Mouse (Mus musculus): ENCODE measurements around the gene Car5a. TPM values are rescaled to one million over a fixed set of nuclear protein-coding genes. Genes with fewer than 3 reads are reported as not detected.

Car5a gene
- polyA plus RNA-seq, 2 experiments from 2014 or later: 0.40 TPM; not detected in 1

- no peak for ATAC-seq
Observed at GRCm38 (mm10) chr8:121905420-121905819, 39.3 kb downstream of the Car5a start.

- no peak for ATAC-seq
Observed at GRCm38 (mm10) chr8:121904999-121905398, 39.7 kb downstream of the Car5a start.

GRCm38 (mm10) chr8:121903977-121904376 lies 40.7 kb downstream of the Car5a start:
- ATAC-seq: no peak

- ATAC-seq: no peak
Observed at GRCm38 (mm10) chr8:121901498-121902236, 43.0 kb downstream of the Car5a start.

- no peak for ATAC-seq
Observed at GRCm38 (mm10) chr8:121899180-121900044, 45.3 kb downstream of the Car5a start.

- peak; percentile 70 for ATAC-seq
Observed at GRCm38 (mm10) chr8:121898401-121898931, 46.2 kb downstream of the Car5a start.

- peak; percentile 37 for ATAC-seq
Observed at GRCm38 (mm10) chr8:121897871-121898381, 46.8 kb downstream of the Car5a start.

GRCm38 (mm10) chr8:121897205-121897604 lies 47.5 kb downstream of the Car5a start:
- ATAC-seq: no peak

- ATAC-seq: no peak
Observed at GRCm38 (mm10) chr8:121896476-121897145, 48.1 kb downstream of the Car5a start.

- no peak for ATAC-seq
Observed at GRCm38 (mm10) chr8:121895910-121896309, 48.8 kb downstream of the Car5a start.

GRCm38 (mm10) chr8:121892875-121893274 lies 51.8 kb downstream of the Car5a start:
- no peak for ATAC-seq

GRCm38 (mm10) chr8:121889810-121890785 lies 54.6 kb downstream of the Car5a start:
- ATAC-seq: no peak

GRCm38 (mm10) chr8:121889317-121889716 lies 55.4 kb downstream of the Car5a start:
- ATAC-seq: no peak

GRCm38 (mm10) chr8:121887547-121887946 lies 57.2 kb downstream of the Car5a start:
- ATAC-seq: no peak

GRCm38 (mm10) chr8:121885433-121885832 lies 59.3 kb downstream of the Car5a start:
- no peak for ATAC-seq

GRCm38 (mm10) chr8:121885001-121885400 lies 59.7 kb downstream of the Car5a start:
- ATAC-seq: no peak

GRCm38 (mm10) chr8:121884181-121884580 lies 60.5 kb downstream of the Car5a start:
- no peak for ATAC-seq

GRCm38 (mm10) chr8:121881921-121882320 lies 62.8 kb downstream of the Car5a start:
- no peak for ATAC-seq

- ATAC-seq: no peak
Observed at GRCm38 (mm10) chr8:121880818-121881217, 63.9 kb downstream of the Car5a start.

GRCm38 (mm10) chr8:121879712-121880111 lies 65.0 kb downstream of the Car5a start:
- ATAC-seq: no peak

- no peak for ATAC-seq
Observed at GRCm38 (mm10) chr8:121877828-121878480, 66.8 kb downstream of the Car5a start.
